Comparison of ENCODE assay signal across 8 mouse cellular contexts in genomic region chr4:150566193-150566592, GRCm38 (mm10).
DNase-seq lines count a peak whose midpoint lies in the region; ATAC-seq and TF ChIP-seq lines count a peak whose summit lies in the region.

No protein-coding gene starts in this region.

- no peak overlapping the region for H3K9ac ChIP-seq in lung, embryonic 16.5 days (ENCODE audit: low read length)
- H3K9ac ChIP-seq in embryonic facial prominence, embryonic 14.5 days (ENCODE audit: low read depth, low read length), result 0 out of 2 replicates have a peak overlapping the region, but pooled peaks have one; percentile 31

- H3K27ac ChIP-seq in lung, embryonic 16.5 days (ENCODE audit: low read length), result 0 out of 2 replicates have a peak overlapping the region, but pooled peaks have one; percentile 2
- 0 out of 2 replicates have a peak overlapping the region, but pooled peaks have one; percentile 42 for H3K27ac ChIP-seq in embryonic facial prominence, embryonic 14.5 days (replicated peaks; ENCODE audit: low read depth, low read length)

- DNase-seq in lung, adult 2 months, result no peak
- DNase-seq in embryonic facial prominence, embryonic 14.5 days (ENCODE audit: low spot score), result peak; percentile 61
- peak; percentile 76 for DNase-seq in thymus, postnatal 14 days
- DNase-seq in retina, postnatal 1 day, result no peak
- no peak for DNase-seq in adipocyte (ENCODE audit: low spot score)
- no peak for DNase-seq in adrenal gland, adult 2 months

- no peak overlapping the region for H3K4me3 ChIP-seq in lung, embryonic 16.5 days (ENCODE audit: low read length)
- H3K4me3 ChIP-seq in lung, adult 2 months (replicated peaks; ENCODE audit: extremely low read depth, low read depth, low read length), result no peak overlapping the region
- no peak overlapping the region for H3K4me3 ChIP-seq in embryonic facial prominence, embryonic 14.5 days (ENCODE audit: low read depth, low read length)

- TF ChIP-seq POLR2A in lung, adult 2 months (IDR thresholded peaks at IDR 0.05; ENCODE audit: borderline replicate concordance, extremely low read depth, low read depth, low read length), result no peak

- H3K36me3 ChIP-seq in lung, embryonic 16.5 days (ENCODE audit: control insufficient read depth, insufficient read depth, low read length), result no peaks in the 10 kb centered on the region
- H3K36me3 ChIP-seq in embryonic facial prominence, embryonic 14.5 days (ENCODE audit: control insufficient read depth, insufficient read depth, low read length), result no peaks in the 10 kb centered on the region

- no peak for ATAC-seq in lung, embryonic 16.5 days (ENCODE audit: low read depth)
- ATAC-seq in embryonic facial prominence, embryonic 14.5 days (ENCODE audit: low read depth), result no peak
- ATAC-seq in megakaryocyte, adult 5-6 weeks (ENCODE audit: poor library complexity, severe bottlenecking), result peak; percentile 73

- WGBS in lung, embryonic 16.5 days, result 74% methylated on average over 6 of the region's 6 CpGs
- 61% methylated on average over 6 of the region's 6 CpGs for WGBS in lung, adult 2 months
- WGBS in embryonic facial prominence, embryonic 14.5 days, result 53% methylated on average over 6 of the region's 6 CpGs

- no peaks in the 10 kb centered on the region for H3K9me3 ChIP-seq in lung, embryonic 16.5 days (ENCODE audit: control insufficient read depth, low read length)
- H3K9me3 ChIP-seq in embryonic facial prominence, embryonic 14.5 days (ENCODE audit: control insufficient read depth, low read length), result no peaks in the 10 kb centered on the region

- no peak for TF ChIP-seq CTCF in lung, adult 2 months (IDR thresholded peaks at IDR 0.05; ENCODE audit: insufficient read depth, low read length)

- no peak overlapping the region for H3K4me2 ChIP-seq in lung, embryonic 16.5 days (ENCODE audit: low read depth, low read length)
- no peak overlapping the region for H3K4me2 ChIP-seq in embryonic facial prominence, embryonic 14.5 days (ENCODE audit: low read depth, low read length)

- H3K27me3 ChIP-seq in lung, embryonic 16.5 days (ENCODE audit: control insufficient read depth, insufficient read depth, low read depth, low read length), result no peaks in the 10 kb centered on the region
- H3K27me3 ChIP-seq in embryonic facial prominence, embryonic 14.5 days (replicated peaks; ENCODE audit: control insufficient read depth, insufficient read depth, low read length), result no peaks in the 10 kb centered on the region

- peaks cover 26% of the 10 kb centered on the region for H3K4me1 ChIP-seq in lung, embryonic 16.5 days (replicated peaks; ENCODE audit: control insufficient read depth, insufficient read depth, low read length)
- H3K4me1 ChIP-seq in lung, adult 2 months (ENCODE audit: control insufficient read depth, insufficient read depth, low read length), result peaks cover 12% of the 10 kb centered on the region
- H3K4me1 ChIP-seq in embryonic facial prominence, embryonic 14.5 days (ENCODE audit: control insufficient read depth, insufficient read depth, low read length), result peaks cover 32% of the 10 kb centered on the region

Comparison
In these comparisons a context has a peak if more than half of its experiments do, and no peak if none do; other contexts are left out.
1. DNase-seq: peak in embryonic facial prominence, embryonic 14.5 days (single experiment) and thymus, postnatal 14 days (single experiment); none in lung, adult 2 months (single experiment), retina, postnatal 1 day (single experiment), adipocyte (single experiment) and adrenal gland, adult 2 months (single experiment).